Mouse (Mus musculus) ES-Bruce4 (cell line): ENCODE data around the gene Rfk. TPM values are rescaled to one million over a fixed set of nuclear protein-coding genes. Genes with fewer than 3 reads are reported as not detected.

Source experiments
- H3K27ac ChIP-seq: 2 replicates; pipeline ENCODE4 v1.5.1; 2012; ENCODE audit warnings: low read length, inconsistent platforms; ENCODE audit not compliant: insufficient read depth
- H3K27me3 ChIP-seq: 2 replicates; pipeline ENCODE4 v1.6.1; 2012; ENCODE audit warnings: mild to moderate bottlenecking, low read length, inconsistent platforms; ENCODE audit not compliant: control insufficient read depth, poor library complexity, insufficient read depth, severe bottlenecking
- H3K36me3 ChIP-seq: 2 replicates; pipeline ENCODE4 v1.6.1; 2012; ENCODE audit warnings: inconsistent platforms, mild to moderate bottlenecking, low read length, moderate library complexity; ENCODE audit not compliant: control insufficient read depth, poor library complexity, insufficient read depth, severe bottlenecking
- H3K4me1 ChIP-seq: one replicate; pipeline ENCODE4 v1.8.1; 2011; ENCODE audit warnings: low read length; ENCODE audit not compliant: control insufficient read depth, insufficient read depth
- H3K4me3 ChIP-seq: 2 replicates; pipeline ENCODE4 v1.5.1; 2011; ENCODE audit warnings: low read depth, mild to moderate bottlenecking, low read length
- H3K9ac ChIP-seq: 2 replicates; pipeline ENCODE4 v1.6.1; 2012; ENCODE audit warnings: low read depth, mild to moderate bottlenecking, inconsistent platforms; ENCODE audit not compliant: poor library complexity, severe bottlenecking
- H3K9me3 ChIP-seq: replicated peaks from 2 replicates; pipeline ENCODE4 v1.6.1; 2012; ENCODE audit warnings: mild to moderate bottlenecking, low read length, inconsistent platforms; ENCODE audit not compliant: control insufficient read depth, poor library complexity, insufficient read depth, severe bottlenecking
- CTCF ChIP-seq: IDR thresholded peaks from one replicate; pipeline ENCODE4 v1.8.1; 2011; ENCODE audit warnings: low read depth, low read length
- EP300 ChIP-seq: IDR thresholded peaks from 2 replicates; pipeline ENCODE4 v1.6.1; 2011; ENCODE audit warnings: low read depth, low read length; ENCODE audit not compliant: insufficient read depth
- POLR2A ChIP-seq: IDR thresholded peaks from one replicate; pipeline ENCODE4 v1.8.1; 2011; ENCODE audit warnings: low read length; ENCODE audit not compliant: insufficient read depth
- polyA plus RNA-seq: library from polyadenylated mRNA; stranded (reverse); fragments of >200 nt; gene quantifications from 2 replicates; pipeline ENCODE4 v1.2.4, GENCODE M21; 2011; ENCODE audit warnings: low read depth; ENCODE audit not compliant: missing spikeins, insufficient read depth, insufficient read length

The Rfk gene
- polyA plus RNA-seq, 1 experiment: 52.9 TPM

DNA sequence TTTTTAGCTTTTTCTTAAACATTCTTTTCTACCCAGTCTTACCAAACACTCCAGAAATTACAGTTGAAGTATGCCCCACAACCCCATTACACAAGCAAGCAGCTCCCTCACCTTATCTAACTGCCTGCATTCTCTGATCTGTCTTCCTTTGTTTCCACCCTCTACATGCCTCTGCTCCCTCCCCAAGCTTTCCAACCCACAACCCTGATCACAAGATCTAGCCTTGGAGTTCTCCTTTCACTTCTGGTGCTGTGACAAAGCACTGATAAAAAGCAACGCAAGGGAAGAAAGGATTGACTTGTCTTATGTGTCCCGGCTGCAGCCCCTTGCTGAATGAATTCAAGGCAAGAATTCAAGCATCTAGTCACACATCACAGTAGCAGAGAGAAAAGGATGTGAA lies 32.7 kb upstream of the Rfk start:
- no peak for TF ChIP-seq CTCF
- no peak for TF ChIP-seq EP300
- TF ChIP-seq POLR2A: no peak
- Histone ChIP-seq H3K9me3 (no peaks in the 10 kb centered on the region), H3K9ac (no peak overlapping the region), H3K4me1 (no peaks in the 10 kb centered on the region), H3K27me3 (no peaks in the 10 kb centered on the region), H3K36me3 (no peaks in the 10 kb centered on the region), H3K27ac (no peak overlapping the region), H3K4me3 (no peak overlapping the region)

- Histone ChIP-seq H3K27ac (no peak overlapping the region), H3K9ac (no peak overlapping the region), H3K27me3 (no peaks in the 10 kb centered on the region), H3K9me3 (no peaks in the 10 kb centered on the region), H3K4me3 (no peak overlapping the region), H3K36me3 (no peaks in the 10 kb centered on the region), H3K4me1 (no peaks in the 10 kb centered on the region)
- TF ChIP-seq POLR2A (no peak), CTCF (no peak), EP300 (no peak)
Observed at GRCm38 (mm10) chr19:17364741-17365140, 29.1 kb upstream of the Rfk start.

GRCm38 (mm10) chr19:17366364-17367090 lies 27.3 kb upstream of the Rfk start:
- no peak for TF ChIP-seq CTCF
- no peak for TF ChIP-seq POLR2A
- no peak for TF ChIP-seq EP300
- H3K9ac ChIP-seq: no peak overlapping the region
- H3K4me3 ChIP-seq: no peak overlapping the region
- H3K27ac ChIP-seq: no peak overlapping the region
- no peaks in the 10 kb centered on the region for H3K4me1 ChIP-seq
- no peaks in the 10 kb centered on the region for H3K27me3 ChIP-seq
- H3K36me3 ChIP-seq: no peaks in the 10 kb centered on the region
- H3K9me3 ChIP-seq: no peaks in the 10 kb centered on the region

- no peaks in the 10 kb centered on the region for H3K36me3 ChIP-seq
- no peaks in the 10 kb centered on the region for H3K9me3 ChIP-seq
- H3K4me1 ChIP-seq: no peaks in the 10 kb centered on the region
- no peaks in the 10 kb centered on the region for H3K27me3 ChIP-seq
- H3K4me3 ChIP-seq: no peak overlapping the region
- no peak overlapping the region for H3K9ac ChIP-seq
- H3K27ac ChIP-seq: no peak overlapping the region
- TF ChIP-seq CTCF: no peak
- TF ChIP-seq EP300: no peak
- no peak for TF ChIP-seq POLR2A
Observed at GRCm38 (mm10) chr19:17368557-17368956, 25.3 kb upstream of the Rfk start.

GRCm38 (mm10) chr19:17369581-17369980 lies 24.3 kb upstream of the Rfk start:
- Histone ChIP-seq H3K9ac (no peak overlapping the region), H3K36me3 (no peaks in the 10 kb centered on the region), H3K27ac (no peak overlapping the region), H3K27me3 (no peaks in the 10 kb centered on the region), H3K4me1 (no peaks in the 10 kb centered on the region), H3K4me3 (no peak overlapping the region), H3K9me3 (no peaks in the 10 kb centered on the region)
- no peak for TF ChIP-seq CTCF
- no peak for TF ChIP-seq POLR2A
- TF ChIP-seq EP300: no peak

- no peaks in the 10 kb centered on the region for H3K4me1 ChIP-seq
- no peak within 1 kb of the TSS for H3K4me3 ChIP-seq
- no peak within 1 kb of the TSS for H3K9ac ChIP-seq
- H3K9me3 ChIP-seq: no peaks in the 10 kb centered on the region
- H3K27ac ChIP-seq: no peak within 1 kb of the TSS
- H3K36me3 ChIP-seq: no peaks in the 10 kb centered on the region
- H3K27me3 ChIP-seq: no peaks in the 10 kb centered on the region
- TF ChIP-seq EP300 (no peak), POLR2A (no peak), CTCF (no peak)
Observed at GRCm38 (mm10) chr19:17372701-17373100, 21.1 kb upstream of the Rfk start, which contains the start of gene Gcnt1. Gene Gcnt1, minus strand, starts transcription at chr19:17372844.
